ENCODE assay signal across 12 mouse cellular contexts in the genomic region with DNA sequence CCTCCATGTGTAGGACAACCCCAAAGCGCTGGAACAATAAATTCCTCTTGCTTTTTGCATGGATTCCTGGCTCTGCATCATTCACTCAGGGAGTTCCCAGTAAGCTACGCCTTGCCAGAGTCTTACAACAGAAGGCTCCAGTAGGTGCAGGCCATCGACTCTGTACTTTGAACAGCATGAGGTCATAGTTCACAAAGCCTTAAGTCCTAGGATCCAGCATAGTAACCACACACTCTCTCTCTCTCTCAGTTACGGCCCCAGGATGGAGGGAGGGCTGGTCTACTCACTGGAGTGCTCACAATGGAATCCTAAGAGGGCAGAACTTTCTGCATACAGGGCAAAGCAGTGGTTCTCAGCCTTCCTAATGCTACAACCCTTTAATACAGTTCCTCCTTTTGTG.
"Had no signal": no experiment of that assay in that cellular context is flagged by ENCODE, and none has a peak within 500 bp of the region (broad histone marks: within the 10 kb centered on the region; RNA-seq: fewer than 3 reads in every experiment).

No protein-coding gene starts in this region.

- H3K27me3 ChIP-seq: lung, embryonic 15.5 days; midbrain, embryonic 12.5 days; stomach, embryonic 15.5 days had no signal

- H3K9me3 ChIP-seq: liver, embryonic 13.5 days; lung, embryonic 15.5 days; midbrain, embryonic 12.5 days; stomach, embryonic 15.5 days had no signal

- H3K4me3 ChIP-seq: layer of hippocampus, adult 2 months; liver, embryonic 13.5 days; lung, embryonic 15.5 days; midbrain, embryonic 12.5 days; stomach, embryonic 15.5 days had no signal

- H3K9ac ChIP-seq: liver, embryonic 13.5 days; liver, postnatal 0 days; lung, embryonic 15.5 days; midbrain, embryonic 12.5 days; stomach, embryonic 15.5 days had no signal

- ATAC-seq: liver, postnatal 0 days; midbrain, embryonic 16.5 days had no signal

- H3K27ac ChIP-seq: layer of hippocampus, adult 2 months; liver, embryonic 13.5 days; lung, embryonic 15.5 days; macrophage; midbrain, embryonic 12.5 days; stomach, embryonic 15.5 days had no signal

- H3K4me2 ChIP-seq: liver, embryonic 13.5 days; lung, embryonic 15.5 days; midbrain, embryonic 12.5 days; stomach, embryonic 15.5 days had no signal

- DNase-seq: liver, embryonic 13.5 days; liver, postnatal 0 days; lung, postnatal 14 days; right cerebral cortex, postnatal 14 days; thymus, adult 2 months; thymus, postnatal 25 days had no signal
